Mouse (Mus musculus): ENCODE measurements around the gene Lrp6. TPM values are rescaled to one million over a fixed set of nuclear protein-coding genes. Genes with fewer than 3 reads are reported as not detected.

Lrp6 gene
- total RNA-seq, 4 experiments from 2014 or later = 74.7 to 92.6 (median 89.5) TPM

- no peak for DNase-seq
These were observed 77.1 kb downstream of the Lrp6 start for GRCm38 (mm10) chr6:134489637-134490036.

DNA sequence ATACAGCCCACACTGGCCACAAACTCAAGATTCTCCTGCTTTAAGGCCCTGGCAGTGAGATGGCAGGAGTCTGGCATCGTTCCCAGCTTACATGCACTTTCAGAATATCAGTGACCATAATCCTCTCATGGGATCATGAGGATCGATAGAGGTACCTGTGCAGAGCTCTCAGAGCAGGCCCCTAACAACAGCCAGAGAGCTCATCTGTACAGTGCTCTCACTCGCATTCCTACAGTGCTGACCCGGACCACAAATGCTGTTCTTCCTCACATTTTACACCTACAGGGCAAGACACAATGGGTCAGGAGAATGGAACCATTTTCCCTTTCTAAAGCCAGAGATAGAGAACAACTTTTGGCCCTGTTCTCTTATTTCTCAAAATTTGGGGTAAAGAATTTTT is 77.6 kb downstream of the Lrp6 start:
- no peak for DNase-seq

DNA sequence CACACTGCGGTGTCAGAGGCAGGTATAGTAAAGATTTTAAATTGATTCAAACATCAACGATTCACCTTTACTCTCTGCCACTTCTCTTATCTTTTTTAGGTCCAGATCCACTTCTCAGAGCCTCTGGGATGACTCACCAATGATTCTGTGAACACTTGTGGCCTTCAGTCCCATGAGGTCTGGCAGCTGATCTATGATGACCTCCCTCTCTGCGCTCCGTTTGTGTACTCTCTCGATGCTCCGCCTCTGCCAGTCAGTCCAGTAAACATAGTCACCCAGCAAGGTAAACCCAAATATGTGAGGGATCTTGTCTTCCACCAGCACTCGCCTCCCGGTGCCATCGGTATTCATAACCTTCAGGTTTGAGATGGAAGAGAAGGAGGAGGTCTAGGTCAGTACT is 80.4 kb downstream of the Lrp6 start:
- peak; percentile 69 for DNase-seq

DNA sequence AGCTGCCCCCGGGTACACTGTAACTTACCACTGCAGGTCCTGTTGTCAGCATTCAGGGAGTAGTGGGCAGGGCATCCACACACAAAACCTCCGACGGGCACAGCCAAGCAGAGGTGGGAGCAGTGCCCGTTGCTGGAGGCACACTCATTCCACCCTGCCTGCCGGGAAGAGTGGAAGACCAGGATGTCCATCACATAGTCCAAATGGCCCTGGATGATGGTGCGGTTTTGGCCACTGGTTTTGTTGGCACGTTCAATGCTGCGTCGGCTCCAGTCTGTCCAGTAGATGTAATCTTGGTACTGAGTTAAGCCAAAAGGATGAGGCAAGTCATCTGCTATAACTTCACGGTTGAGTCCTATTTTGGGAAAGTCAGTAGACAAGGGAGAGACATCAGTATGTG is 87.3 kb downstream of the Lrp6 start:
- DNase-seq = no peak

DNA sequence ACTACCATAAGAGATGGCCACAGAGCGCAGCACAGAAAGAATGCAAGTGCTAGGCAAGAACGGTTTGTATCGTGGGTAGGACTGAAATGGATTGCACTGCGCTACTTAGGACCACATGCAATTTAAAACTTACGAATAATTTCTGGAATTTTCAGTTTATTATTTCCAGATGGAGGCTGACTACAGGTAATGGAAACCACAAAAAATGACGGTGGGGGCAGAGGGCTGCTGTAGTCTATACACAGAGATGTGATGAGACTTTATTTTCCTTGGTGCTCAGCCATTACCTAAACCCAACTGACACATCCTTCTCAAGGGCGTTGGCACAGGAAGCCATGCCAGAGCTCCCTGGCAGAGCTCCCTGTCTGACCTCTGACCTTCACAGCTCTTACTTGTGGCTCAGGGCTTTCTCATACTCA is 93.6 kb downstream of the Lrp6 start:
- DNase-seq = peak; percentile 84

- peak; percentile 78 for DNase-seq
These were observed 95.9 kb downstream of the Lrp6 start for GRCm38 (mm10) chr6:134470857-134471256.

- DNase-seq = no peak
These were observed 97.5 kb downstream of the Lrp6 start for GRCm38 (mm10) chr6:134469297-134469696.

GRCm38 (mm10) chr6:134466671-134467229 is 100.0 kb downstream of the Lrp6 start:
- DNase-seq = no peak

DNA sequence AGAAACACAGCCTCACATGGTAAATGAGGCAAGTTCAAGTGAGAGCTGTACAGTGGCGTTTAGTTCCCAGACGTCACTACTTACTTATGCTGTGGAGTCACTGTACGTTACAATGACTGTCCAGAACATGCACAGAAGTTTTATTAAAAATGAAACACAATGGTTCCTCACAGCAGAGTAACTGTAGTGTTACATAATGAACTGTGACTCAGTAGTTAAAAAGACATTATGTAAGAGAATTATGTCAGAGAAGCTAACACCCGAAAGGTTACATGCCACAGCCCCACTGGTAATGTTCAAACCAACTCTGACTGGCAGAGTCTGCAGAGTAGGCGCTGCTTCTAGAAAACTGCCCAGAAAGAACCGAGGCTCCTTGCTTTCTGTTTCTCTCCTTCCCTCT is 105.6 kb downstream of the Lrp6 start:
- no peak for DNase-seq

GRCm38 (mm10) chr6:134458376-134458775 is 108.4 kb downstream of the Lrp6 start:
- peak; percentile 41 for DNase-seq

DNA sequence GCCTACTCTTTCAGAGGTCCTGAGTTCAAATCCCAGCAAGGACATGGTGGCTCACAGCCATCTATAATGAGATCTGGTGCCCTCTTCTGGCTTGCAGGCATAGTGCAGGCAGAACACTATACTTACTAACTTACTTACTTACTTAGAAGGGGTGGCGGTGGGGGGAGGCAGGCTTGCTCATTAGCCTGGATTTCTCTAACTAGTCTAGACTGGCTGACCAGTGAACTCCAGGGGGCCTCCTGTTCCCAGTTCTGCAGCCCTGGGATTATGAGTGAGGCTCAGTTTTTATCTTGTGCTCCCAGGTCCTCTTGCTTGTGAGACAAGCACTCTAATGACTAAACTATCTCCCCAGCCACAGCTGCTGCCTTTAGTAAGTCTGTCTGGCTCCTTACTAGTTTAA is 112.7 kb downstream of the Lrp6 start:
- DNase-seq = no peak

DNA sequence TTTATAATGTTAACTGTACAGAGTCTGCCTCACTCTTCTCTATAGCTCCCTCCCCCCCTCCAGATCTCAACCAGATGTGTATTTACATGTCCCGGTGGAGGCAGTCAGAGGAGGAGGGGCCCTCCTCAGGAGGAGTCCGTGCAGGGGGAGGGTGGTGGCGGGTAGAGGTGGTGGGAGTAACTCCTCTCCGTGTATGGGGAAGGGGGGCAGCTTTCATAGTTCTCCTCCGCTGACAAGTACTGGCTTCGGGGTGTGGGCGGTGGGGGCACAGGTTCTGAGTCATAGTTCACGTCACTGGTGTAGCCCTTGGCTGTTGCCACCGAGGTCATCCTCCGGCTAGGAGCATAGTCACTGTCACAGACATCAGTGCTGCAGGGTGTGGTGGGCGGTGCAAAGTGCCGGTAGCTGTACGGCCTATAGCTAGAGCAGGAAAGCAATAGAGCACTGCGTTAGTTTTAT is 116.1 kb downstream of the Lrp6 start:
- DNase-seq = peak; percentile 76

- no peak for DNase-seq
These were observed 116.8 kb downstream of the Lrp6 start for GRCm38 (mm10) chr6:134449958-134450357.

GRCm38 (mm10) chr6:134448451-134448850 is 118.3 kb downstream of the Lrp6 start:
- no peak for DNase-seq

GRCm38 (mm10) chr6:134443925-134444324 is 122.8 kb downstream of the Lrp6 start:
- no peak for DNase-seq

DNA sequence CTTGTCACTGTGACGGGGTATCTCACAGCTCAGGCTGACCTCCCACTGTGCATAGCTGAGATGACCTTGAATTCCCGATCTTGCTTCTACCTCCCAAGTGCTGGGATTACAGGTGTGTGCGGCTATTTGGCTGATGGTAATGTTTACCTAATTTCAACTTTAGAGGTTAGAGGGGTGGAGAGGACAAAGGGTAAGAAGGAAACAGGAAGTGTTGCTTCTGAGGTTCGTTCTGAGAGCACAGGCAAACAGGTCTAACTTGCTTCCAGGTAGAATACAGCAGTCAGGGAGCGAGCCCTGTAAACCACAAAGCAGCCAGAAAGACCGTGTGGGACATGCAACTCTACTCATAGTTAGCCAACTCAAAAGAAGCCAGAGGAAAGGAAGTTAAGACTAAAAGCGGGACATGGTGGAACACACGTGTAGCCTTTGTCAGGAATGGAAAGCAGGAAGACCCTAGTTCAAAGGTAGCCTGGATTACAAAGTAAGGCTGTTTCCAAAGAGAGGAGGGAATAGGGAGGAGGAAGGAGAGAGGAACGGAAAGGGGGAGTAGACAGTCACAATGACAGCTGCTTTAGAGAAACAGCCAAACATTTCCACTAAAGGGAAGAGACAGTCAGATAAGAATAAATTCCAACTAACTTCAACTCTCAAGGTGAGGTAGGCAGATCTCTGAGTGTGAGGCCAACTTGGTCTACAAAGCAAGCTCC is 123.4 kb downstream of the Lrp6 start:
- no peak for DNase-seq

- DNase-seq = no peak
These were observed 124.5 kb downstream of the Lrp6 start for GRCm38 (mm10) chr6:134442219-134442618.

- DNase-seq = no peak
These were observed 125.0 kb downstream of the Lrp6 start for GRCm38 (mm10) chr6:134441716-134442115.

- DNase-seq = no peak
These were observed 126.7 kb downstream of the Lrp6 start for GRCm38 (mm10) chr6:134440023-134440422.

- DNase-seq = no peak
These were observed 127.3 kb downstream of the Lrp6 start for GRCm38 (mm10) chr6:134439401-134440021.

DNA sequence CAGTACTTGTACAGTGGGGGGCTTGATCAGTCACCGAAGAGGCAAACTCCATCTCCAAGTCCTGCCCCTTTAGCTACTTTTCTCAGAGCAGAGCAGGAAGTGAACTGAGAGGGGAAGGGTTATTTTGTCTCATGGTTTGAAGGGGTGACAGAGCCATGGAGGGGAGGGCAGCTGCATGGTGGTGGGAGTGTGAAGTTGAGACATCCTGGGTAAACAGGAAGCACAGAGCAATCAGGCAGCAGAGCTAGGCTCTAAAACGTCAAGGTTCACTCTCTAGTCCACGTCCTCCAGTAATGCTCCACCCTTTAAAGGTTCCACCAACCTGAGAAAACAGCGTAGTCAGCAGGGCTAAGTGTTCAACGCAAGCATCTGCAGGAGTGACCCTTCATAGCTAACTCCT is 129.8 kb downstream of the Lrp6 start:
- DNase-seq = no peak

DNA sequence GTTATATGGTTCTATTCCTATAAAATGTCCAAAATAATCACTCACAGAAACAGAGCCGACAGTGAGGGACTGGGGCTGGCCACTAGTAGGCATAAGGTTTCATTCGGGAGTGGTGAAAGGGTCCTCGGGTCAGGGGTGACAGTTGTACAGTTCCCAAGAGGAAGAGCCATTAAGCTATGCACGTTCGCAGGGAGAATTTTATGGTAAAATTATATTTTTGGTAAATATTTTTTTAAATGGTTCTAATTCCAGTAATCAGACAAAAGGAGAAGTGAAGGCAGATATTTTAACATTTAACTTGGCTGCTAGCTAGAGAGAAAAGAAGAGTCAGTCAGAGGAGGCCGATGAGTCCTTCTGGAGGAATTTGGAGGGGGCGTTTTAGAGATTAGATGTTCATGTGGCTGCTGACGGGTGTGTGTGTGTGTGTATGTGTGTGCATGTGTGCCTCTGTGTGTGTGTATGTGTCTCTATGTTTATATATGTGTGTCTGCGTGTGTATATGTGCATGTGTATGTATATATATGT is 131.8 kb downstream of the Lrp6 start:
- no peak for DNase-seq

- DNase-seq = no peak
These were observed 132.7 kb downstream of the Lrp6 start for GRCm38 (mm10) chr6:134434044-134434443.

- DNase-seq = no peak
These were observed 133.5 kb downstream of the Lrp6 start for GRCm38 (mm10) chr6:134433281-134433680.

All from adrenal gland, adult 8-10 months (tissue).